Mouse (Mus musculus) spleen, postnatal 10 days (tissue): ENCODE measurements at regions not wholly inside any gene's neighbourhood (a gene's known extent, or its start where the extent isn't known, plus 50 kb on each side); places are given as distances from the start of the nearest gene placed in this dataset.

Experiments
- DNase-seq, 2 experiments: peaks; one replicate each; pipeline ENCODE4 v3.0.0; 2021 to 2022; ENCODE audit warnings: low spot score in 2 of 2

DNA sequence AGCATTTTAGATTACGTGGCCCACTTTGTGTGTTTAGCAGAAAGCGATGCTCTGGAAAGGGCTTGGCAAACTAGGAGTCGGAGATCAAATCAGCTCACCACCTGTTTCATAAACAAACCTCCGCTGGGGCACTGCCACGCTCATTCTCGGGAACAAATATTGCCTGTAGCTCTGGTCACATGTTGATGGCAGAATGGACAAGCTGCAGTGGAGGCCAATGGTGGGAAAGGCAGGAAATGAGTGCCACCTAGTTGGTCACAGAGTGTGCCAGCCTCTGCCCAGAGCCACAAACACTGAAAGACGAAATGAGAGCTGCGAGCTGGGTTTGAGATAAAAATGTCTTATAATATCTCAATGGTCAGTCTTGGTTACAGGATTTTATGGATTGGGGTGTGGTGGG, 259.2 kb upstream of the Csf3r start:
- DNase-seq = no peak

DNA sequence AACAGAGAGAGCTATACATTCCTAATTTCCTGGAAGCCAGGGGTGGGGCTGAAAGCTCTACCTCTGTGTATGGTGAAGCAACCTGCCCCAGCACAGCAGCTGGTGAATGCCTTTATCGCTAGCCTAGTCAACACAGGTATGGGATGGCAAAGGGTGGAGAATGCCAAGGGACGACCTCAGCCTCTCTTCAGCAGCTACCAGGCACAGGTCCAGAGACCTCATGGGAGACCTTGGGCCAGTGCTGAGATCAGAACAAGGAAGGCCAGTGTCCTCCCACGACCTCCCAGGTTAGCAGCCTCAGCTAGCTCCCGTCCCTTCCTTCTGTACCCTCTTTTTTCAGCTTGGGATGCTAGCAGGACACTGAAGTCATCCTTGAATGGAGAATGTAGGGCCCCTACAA, 247.2 kb upstream of the Csf3r start:
- no peak for DNase-seq

DNA sequence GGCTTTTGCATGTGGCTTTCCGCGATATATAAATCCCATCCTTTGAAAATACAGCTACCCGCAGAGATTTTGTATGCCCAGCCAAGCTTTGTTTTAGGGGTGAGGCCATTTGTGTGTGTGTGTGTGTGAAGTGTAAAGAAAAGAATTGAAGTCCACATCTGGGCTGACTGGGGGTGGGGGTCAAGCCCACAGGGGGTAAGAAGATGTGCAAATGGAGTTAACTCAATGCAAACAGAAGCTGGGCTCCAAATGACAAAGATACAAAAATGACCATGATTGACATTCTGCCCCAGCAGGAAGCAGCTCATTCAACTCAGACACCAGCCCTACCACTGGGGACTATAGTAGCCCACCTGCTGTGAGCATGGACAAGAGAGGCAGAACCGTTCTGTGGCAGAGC, 244.2 kb upstream of the Csf3r start:
- DNase-seq = no peak

DNA sequence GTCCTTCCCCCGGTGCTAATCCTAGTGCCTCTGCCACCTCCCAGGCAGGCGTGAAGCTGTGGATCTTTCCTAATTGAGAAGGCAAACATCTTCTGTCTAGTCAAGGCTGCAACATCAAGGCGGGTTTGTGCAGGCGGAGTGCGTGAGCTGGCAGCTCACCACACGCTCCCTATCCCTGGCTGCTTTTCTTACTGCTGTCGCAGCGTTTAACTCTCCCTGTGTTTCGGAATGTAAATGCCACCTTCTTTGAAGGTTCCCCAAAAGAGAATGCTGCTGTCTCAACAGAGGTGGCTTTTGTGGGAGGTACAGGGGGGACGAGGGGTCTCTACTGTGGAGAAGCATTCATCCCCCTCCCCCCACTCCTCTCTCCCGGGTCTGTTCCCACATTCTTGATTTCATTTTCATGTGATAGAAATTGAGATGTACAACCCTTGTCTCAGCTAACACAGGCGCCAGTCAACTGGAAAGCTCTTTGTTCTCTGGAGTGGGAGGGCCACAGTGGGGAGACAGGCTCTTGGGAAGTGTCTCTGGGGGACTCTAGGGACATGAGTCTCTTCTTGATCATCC, 243.3 kb upstream of the Csf3r start:
- no peak for DNase-seq

DNA sequence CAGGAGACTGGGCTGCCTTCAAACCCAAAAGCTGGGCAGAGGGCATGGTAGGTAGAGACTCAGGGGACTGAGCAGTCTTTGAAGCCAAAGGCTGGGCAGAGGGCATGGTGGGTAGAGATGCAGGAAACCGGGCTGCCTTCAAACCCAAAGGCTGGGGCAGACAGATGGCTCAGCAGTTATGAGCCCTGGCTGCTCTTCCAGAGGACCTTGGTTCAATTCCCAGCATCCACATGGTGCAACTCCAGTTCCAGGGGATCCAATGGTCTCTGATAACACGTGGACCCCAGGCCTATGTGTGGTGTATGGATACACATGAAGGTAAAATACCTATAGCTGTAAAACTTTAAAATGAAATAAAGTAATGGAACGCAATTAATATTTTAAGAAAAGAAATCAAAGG, 242.0 kb upstream of the Csf3r start:
- no peak for DNase-seq

DNA sequence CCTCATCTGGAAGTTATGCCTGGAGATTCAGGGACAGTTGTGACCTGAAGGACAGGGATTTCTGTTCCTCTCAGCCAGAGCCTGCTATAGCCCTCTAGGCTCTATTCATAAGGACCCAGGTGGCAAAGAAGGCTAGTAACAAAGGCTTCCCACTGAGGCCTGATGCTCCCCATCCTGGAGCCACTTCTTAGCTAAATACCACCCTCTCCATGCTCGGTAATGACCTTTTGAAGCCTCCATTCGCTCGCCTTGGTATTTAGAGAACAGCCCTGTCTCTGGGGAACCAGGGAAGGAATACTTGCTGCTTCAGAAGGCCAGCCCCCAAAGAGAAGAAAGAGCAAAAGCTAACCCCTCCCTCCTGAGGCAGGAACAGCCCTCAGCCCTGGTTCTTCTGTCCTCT, 238.3 kb upstream of the Csf3r start:
- no peak for DNase-seq

DNA sequence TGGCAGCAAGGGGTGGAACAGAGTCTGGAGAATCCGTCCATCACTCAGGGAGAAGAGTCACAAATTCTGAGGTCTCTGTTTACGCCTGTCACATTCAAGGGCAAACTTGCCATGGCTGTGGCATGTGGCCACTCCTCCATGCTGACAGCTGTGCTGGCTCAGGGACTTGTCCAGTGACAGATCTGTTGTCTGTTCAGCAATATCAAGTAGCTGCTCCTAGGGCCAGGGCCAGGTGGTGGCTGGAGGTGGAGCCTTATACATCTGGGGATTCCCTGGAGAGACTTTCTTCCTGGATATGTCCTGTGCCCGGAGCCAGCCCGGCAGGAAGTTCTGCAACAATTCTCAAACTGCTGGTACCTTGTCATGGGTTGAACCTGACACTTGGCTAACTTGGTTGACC, 229.7 kb upstream of the Csf3r start:
- DNase-seq = no peak

DNA sequence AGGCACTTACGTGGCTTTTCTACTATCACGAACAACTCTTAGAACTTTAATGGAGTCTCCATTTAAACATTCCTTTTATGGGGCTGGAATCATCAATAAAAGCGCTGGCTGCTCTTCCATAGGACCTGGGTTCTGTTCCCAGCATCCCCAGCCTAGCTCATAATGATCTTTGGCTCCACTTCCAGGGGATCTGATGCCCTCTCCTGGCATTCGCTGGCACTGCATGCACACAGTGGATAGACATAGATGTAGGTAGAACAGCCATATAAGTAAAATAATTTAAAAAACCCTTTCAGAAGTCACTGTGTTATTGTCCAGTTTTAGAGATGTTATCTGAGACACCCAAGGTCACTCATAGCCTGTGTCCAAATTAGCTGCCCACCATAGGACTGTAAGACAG, 216.4 kb upstream of the Csf3r start:
- no peak for DNase-seq

DNA sequence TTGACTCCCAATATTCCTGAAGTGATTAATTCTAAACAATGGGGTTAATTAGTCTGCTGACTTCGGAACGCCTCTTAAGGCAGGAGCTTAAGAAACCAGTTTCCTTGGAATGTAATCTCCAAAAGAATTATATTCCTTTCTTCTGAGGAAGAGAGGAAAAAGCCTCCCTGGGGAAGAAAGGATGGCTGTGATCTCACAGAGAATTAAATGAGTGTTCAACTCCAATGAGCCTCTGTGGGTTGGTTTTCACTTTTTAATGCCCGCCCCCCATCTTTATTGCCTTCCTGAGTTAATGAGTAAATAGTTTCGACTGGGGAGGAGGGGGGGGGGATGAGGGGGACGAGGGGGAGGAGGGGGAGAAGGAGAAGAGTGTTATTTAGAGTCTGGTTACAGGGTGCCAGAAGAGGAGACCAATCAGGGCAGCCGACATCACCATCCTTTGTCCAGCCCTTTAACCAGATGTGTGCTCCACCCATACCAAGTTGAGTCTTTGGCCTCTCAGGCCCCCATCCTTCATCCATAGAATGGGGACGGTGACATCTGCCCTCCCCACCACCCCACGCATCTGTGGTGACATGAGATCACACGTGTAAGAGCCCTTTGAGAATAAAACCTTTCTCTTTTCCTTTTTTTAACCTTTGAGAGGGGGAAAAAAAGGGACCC, 214.8 kb upstream of the Csf3r start:
- DNase-seq = no peak

DNA sequence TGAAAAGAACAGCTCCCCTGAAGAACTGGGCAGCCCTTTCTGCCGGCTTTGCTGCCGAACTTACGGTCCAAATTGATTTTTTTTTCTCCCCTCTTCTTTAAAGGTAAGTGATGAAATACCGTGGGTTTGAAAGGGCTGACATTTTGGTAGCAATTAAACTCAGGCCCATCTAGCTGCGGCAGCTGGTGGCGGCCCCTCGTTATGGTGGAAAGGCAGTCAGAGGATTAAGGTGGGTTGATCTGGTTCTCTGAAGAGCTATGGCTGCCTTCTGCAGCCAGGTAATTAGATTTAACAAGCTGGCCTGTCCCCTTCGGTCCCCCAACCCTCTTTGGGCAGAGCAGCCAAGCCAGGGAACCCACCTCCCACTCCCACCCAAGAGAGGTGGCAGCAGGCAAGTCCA, 214.1 kb upstream of the Csf3r start:
- no peak for DNase-seq

DNA sequence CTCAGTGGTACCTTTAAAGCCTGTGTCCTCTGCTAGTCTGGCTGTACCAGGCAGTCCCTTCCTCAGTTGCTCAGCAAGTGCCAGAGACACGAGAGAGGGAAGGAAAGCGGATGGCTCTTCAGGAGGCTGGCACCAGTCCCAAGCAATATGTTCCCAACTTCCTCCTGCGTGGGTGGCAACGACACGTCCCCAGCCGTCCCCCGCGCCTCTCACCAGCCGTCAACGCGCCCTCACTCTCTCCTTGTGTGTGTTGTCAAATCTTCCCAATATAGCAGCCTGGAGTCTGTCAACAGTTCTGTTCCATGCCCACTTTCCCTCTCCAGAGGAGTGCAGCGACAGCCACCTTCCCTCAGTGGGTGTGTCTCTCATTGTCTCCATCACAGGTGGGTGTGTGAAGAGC, 210.0 kb upstream of the Csf3r start:
- DNase-seq = no peak

DNA sequence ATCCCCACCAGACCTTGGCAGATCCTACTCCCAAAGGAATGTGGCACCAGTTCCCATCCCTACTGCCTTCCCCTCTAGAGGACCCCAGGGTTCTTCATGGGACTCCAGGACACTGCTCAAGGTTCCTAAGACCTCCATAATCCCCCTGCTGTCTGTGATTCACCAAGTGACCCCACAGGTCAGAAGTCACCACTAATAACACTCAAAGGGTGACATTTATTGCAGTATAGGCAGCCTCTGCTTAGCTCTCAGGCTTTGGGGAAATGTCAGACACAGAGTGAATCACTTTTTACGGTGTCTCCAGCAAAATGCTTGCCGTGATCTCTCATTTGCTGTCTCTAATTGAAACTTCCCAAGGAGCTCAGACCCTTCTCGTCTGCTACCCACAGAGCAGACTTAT, 209.1 kb upstream of the Csf3r start:
- no peak for DNase-seq

DNA sequence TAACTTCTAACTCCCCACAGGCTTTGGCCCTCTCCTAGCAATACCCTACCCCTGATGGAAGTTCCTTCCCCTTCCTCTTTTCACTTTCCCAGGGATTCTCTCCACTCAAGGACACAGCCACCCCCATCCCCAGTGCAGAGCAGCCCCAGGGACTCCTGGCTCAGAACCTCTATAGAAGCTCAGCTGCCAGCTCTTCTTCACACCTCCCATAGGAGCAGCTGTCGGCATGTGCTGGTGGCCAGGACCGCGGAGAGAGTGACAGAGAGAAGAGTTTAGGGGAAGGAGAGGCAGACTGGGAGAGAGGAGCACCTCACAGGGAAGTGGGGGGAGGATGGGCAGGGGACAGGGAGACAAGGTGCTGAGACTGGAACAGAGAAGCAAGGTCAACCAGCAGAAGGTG, 199.8 kb upstream of the Csf3r start:
- DNase-seq = no peak

DNA sequence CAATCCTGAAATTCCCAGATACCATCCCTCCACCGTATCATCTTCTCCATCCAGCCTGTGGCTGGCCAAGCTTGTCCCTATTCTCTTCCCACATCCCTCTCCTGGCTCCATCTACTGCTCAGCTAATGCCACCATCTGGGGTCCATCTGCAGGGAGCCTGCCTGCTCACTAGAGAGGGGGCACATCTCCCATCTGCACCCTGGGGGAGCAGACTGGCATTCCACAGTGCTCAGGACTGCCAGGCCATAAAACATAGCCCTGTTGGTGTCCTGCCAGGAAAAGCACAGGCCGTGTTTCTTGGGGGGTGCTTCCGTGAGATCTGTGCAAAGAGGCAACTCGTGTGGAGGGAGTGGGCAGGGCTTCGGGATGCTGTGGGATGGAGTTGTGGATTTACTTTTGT, 197.9 kb upstream of the Csf3r start:
- no peak for DNase-seq

DNA sequence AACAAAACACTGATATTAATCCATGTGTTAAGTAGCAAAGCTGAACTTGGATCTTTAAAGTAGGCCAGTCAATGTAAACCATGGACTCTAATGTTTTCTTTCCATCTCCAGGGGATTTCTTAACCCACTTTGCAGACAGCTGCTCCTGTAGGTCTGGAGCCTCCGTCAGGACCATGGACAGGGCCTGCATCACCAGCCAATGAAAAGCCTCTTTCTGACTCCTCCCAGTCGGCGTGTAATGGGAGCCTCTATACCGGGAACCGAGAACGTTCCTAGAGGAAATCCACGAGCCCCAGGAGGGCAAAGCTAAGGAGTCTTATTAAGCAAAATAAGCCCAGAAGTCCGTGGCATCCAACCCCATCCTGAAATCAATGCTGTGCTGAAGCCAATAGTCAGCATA, 189.1 kb upstream of the Csf3r start:
- DNase-seq = no peak

DNA sequence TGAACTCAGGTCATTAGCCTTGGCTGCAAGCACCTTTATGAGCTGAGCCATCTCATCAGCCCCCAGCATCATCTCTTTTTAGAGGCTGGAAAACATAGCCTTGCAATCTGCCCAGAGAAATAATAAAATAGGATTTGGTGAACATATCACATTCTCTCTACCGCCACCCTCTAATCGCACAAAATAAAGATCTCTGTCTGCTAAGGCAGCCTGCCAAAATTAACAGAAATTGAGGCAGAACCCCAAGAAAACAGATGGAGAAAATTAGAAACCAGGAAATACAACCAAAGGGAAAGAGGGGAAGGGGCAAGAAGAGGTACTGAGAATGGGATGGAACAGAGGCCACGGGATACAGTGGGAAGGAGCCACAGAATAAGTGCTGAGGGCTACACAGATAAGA, 176.8 kb upstream of the Csf3r start:
- DNase-seq = no peak

DNA sequence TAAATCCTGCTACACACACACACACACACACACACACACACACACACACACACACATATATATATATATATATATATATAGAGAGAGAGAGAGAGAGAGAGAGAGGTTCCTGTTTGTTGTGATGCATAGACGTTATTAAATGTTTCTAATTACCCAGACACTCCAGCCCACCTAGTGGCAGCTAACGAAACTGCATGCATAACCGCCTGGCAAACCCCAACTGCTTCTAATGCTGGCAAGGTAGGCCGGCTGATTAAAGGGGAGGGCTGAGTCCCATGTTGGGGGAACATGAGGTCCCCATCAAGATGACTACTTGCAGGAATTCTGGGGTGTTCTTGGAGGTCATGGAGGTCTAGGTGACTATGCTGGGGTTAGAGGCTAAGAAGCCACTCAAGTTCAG, 174.1 kb upstream of the Csf3r start:
- DNase-seq = peak in 1 of 2 experiments; percentile 53

DNA sequence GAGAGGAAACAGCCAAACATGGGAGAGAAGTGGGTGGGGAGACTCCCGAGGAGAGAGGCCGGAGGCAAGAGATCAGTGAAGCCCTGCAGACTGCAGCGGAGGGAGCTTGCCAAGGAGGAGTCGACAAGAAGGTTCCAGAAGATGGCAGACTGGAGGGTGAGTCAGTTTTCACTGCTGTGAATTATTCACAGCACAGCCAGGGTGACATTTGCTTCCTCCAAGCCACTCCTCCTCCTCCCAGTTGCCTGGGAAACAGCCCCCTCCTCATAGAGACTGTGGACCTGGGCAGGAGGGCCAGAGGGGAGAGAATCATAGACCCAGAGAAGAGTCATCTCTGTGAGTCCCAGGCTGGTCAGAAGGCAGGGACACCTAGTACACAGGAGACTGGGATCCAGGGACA, 171.8 kb upstream of the Csf3r start:
- DNase-seq = no peak

DNA sequence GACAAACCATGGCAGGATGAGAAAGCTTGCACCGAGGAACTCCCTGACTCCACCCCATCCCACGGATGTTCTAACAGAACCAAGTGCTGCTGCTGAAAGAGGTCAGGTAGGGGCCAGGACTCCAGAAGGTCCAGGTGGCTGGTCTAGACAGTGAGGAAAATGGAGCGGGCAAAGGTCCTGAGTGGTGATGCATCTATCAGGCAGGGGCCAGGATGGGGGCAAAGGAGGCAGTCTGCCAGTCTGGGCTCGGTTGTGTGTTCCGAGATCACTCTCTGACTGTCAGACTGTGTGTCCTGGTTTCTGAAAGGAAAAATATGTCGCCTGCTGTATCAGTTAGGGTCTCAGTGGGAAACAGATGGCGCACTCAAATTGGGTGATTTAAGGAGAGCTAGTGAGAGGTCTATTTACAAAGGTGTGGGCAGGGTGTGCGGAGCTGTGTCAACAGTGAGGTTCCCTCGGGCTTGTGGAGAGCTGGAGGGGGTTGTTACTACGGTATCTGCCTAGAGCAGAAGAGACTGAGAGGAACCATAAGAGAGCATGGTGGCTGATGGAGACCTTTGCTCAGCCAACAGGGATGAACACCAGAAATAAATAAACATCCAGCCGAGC, 168.3 kb upstream of the Csf3r start:
- no peak for DNase-seq

DNA sequence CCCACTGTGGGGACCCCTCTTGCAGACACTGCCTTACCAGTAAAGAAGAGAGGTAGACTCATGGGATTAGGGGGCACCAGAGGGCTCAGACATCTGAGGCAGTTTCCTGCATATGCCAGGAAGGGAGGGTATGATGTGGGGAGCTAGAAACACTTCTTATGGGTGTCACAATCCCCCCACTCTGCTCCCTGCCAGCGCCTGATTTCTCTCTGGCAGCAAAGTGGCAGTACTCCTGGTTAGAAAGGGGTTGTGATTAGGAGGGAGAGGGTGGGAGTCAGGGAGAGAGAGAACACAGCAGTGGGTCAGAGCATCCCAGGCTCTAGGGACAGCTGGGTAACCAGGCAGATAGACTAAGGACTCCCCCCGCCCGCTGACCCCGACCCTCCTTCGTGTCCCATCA, 167.6 kb upstream of the Csf3r start:
- DNase-seq = no peak

DNA sequence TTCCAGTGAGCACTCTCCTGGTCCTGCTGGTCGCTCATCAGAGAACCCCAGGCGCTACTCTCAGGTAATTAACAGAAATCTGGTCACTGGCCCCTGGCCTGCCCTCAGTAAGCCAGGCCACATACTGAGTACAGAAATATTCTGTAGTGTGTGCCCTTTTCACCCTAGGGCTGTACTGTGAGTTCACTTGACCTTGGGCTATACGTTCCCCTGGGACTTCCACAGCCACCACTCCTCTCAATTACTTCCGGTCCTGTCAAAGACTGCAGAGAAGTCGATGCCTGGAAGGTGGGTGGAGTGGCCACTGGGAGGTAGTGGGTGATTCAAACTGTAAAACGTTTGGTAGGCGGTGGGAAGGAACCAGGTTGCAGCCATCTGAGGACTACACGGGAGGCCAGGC, 159.3 kb upstream of the Csf3r start:
- no peak for DNase-seq

DNA sequence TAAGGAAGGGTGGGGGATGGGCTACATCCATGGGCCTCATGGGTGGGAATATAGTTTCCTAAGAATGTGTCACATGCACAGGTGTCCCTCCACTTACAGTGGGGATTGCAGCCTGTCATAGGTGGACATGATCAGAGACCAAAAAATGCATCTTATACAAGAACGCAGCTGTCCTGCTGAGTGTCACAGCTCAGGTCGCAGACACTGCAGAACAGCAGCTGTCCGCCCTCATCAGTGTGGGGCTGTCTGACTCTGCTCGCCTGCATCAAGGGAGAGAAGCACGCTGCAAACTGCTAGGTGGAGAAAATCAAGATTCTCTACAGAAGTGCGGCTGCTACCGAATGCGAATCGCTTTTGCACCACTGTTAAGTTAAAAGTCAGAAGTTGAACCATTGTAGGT, 158.6 kb upstream of the Csf3r start:
- DNase-seq = no peak

DNA sequence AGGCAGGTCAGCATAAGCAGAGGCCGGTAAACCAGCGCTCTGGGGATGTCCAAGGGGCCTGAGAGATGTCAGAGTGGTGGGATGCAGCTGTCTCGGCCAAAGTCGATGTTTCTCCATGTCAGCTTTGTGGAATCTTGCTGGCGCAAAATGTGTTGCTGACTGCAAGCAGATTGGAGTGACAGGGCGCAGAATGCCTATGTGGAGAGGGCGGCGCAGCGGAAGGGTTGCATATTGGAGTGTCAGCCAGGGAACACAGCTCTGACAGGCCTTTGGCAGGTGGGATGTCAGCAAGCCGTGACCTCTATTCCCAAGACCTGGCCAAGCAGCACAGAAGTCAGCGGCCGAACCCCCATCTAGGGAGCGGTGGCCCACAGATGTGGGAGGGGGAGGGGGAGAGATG, 153.1 kb upstream of the Csf3r start:
- DNase-seq = no peak

DNA sequence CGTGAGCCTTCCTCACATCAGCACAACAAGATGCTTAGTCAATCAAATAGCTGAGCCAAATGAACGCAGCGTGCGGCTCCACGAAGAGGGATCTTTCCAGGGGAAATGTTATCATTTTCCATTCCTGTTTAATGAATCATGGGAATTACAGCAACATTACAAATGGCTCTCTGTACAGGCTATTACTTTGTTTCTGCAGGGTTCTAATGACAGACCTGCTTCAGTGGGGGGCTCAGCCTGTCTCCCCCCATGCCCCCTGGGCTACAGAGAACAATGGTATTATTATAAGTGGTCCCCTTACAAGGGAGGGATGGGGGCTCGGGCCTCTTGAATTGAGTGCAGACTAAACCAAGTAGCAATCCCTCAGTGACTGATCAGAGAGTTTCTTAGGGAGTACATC, 144.3 kb upstream of the Csf3r start:
- DNase-seq = no peak
